Mouse (Mus musculus) C2C12 (cell line): ENCODE data around the gene Lpin2. TPM values are rescaled to one million over a fixed set of nuclear protein-coding genes. Genes with fewer than 3 reads are reported as not detected.

Source experiments
- H3K27me3 ChIP-seq: one replicate; pipeline ENCODE4 v1.6.1; 2011; ENCODE audit not compliant: control insufficient read depth, insufficient read depth, insufficient read length
- H3K36me3 ChIP-seq: one replicate; pipeline ENCODE4 v1.6.1; 2011; ENCODE audit not compliant: control insufficient read depth, insufficient read depth
- H3K4me3 ChIP-seq: one replicate; pipeline ENCODE4 v1.5.1; 2011; ENCODE audit warnings: mild to moderate bottlenecking, control low read depth; ENCODE audit not compliant: poor library complexity, insufficient read depth, severe bottlenecking
- H3K79me2 ChIP-seq: one replicate; pipeline ENCODE4 v1.6.1; 2011; ENCODE audit not compliant: control insufficient read depth, insufficient read depth
- H3K79me3 ChIP-seq: one replicate; pipeline ENCODE4 v1.6.1; 2011; ENCODE audit warnings: low read depth, control low read depth
- H3ac ChIP-seq: one replicate; pipeline ENCODE3; 2011; ENCODE audit warnings: low read depth; ENCODE audit not compliant: control insufficient read depth, insufficient read length
- CEBPB ChIP-seq: IDR thresholded peaks from one replicate; pipeline ENCODE4 v1.6.1; 2011; ENCODE audit warnings: low read depth, mild to moderate bottlenecking, control low read depth, moderate library complexity
- CTCF ChIP-seq: IDR thresholded peaks from one replicate; pipeline ENCODE4 v1.5.1; 2011; ENCODE audit not compliant: control insufficient read depth, insufficient read depth, insufficient read length
- FOSL1 ChIP-seq: IDR thresholded peaks from one replicate; pipeline ENCODE4 v1.8.0; 2011; ENCODE audit warnings: mild to moderate bottlenecking, low read length; ENCODE audit not compliant: poor library complexity, insufficient read depth, severe bottlenecking
- MAX ChIP-seq: IDR thresholded peaks from one replicate; pipeline ENCODE4 v1.6.1; 2011; ENCODE audit warnings: mild to moderate bottlenecking, control low read depth
- MYOD1 ChIP-seq: IDR thresholded peaks from one replicate; pipeline ENCODE4 v1.6.1; 2011; ENCODE audit warnings: low read depth; ENCODE audit not compliant: control insufficient read depth, insufficient read length
- MYOG ChIP-seq: IDR thresholded peaks from one replicate; pipeline ENCODE4 v1.6.1; 2011; ENCODE audit not compliant: control insufficient read depth, insufficient read length; ENCODE audit errors: extremely low read depth
- USF1 ChIP-seq: IDR thresholded peaks from one replicate; pipeline ENCODE4 v1.6.1; 2011; ENCODE audit warnings: low read depth, mild to moderate bottlenecking, control low read depth, moderate library complexity
- polyA plus RNA-seq: library from polyadenylated mRNA; unstranded; fragments of >200 nt; fragmentation: generic; extraction: Trizol; gene quantifications from one replicate; pipeline ENCODE4 v1.2.1, GENCODE M21; 2012; ENCODE audit warnings: missing spikeins

Gene Lpin2
- polyA plus RNA-seq, 1 experiment: 9.3 TPM

- no peak for TF ChIP-seq MAX
- peak; percentile 34 for TF ChIP-seq MYOD1
- peak; percentile 75 for TF ChIP-seq FOSL1
- no peak overlapping the region for H3K4me3 ChIP-seq
- peaks cover 92% of the 10 kb centered on the region for H3K79me2 ChIP-seq
- H3ac ChIP-seq: no peak overlapping the region
- peaks cover 68% of the 10 kb centered on the region for H3K79me3 ChIP-seq
- H3K27me3 ChIP-seq: no peaks in the 10 kb centered on the region
- H3K36me3 ChIP-seq: no peaks in the 10 kb centered on the region
Observed at GRCm38 (mm10) chr17:71191651-71192419, 9.5 kb downstream of the Lpin2 start.

GRCm38 (mm10) chr17:71193019-71193418 is 10.7 kb downstream of the Lpin2 start:
- H3K79me3 ChIP-seq: peaks cover 67% of the 10 kb centered on the region
- TF ChIP-seq FOSL1: no peak
- peak; percentile 59 for TF ChIP-seq CEBPB
- no peak overlapping the region for H3ac ChIP-seq
- no peaks in the 10 kb centered on the region for H3K36me3 ChIP-seq
- H3K4me3 ChIP-seq: no peak overlapping the region
- H3K79me2 ChIP-seq: peaks cover 92% of the 10 kb centered on the region
- H3K27me3 ChIP-seq: no peaks in the 10 kb centered on the region

GRCm38 (mm10) chr17:71193485-71193884 is 11.1 kb downstream of the Lpin2 start:
- no peak for TF ChIP-seq CEBPB
- no peak for TF ChIP-seq USF1
- TF ChIP-seq MYOG: no peak
- no peak for TF ChIP-seq CTCF
- no peak for TF ChIP-seq FOSL1
- TF ChIP-seq MAX: no peak
- no peak for TF ChIP-seq MYOD1
- no peak overlapping the region for H3K4me3 ChIP-seq
- H3K36me3 ChIP-seq: no peaks in the 10 kb centered on the region
- H3K79me3 ChIP-seq: peaks cover 64% of the 10 kb centered on the region
- H3K79me2 ChIP-seq: peaks cover 92% of the 10 kb centered on the region
- H3K27me3 ChIP-seq: no peaks in the 10 kb centered on the region
- H3ac ChIP-seq: no peak overlapping the region

GRCm38 (mm10) chr17:71194906-71195632 is 12.7 kb downstream of the Lpin2 start:
- TF ChIP-seq MYOG: no peak
- TF ChIP-seq CEBPB: no peak
- TF ChIP-seq CTCF: no peak
- peak; percentile 37 for TF ChIP-seq FOSL1
- TF ChIP-seq MYOD1: no peak
- no peak for TF ChIP-seq MAX
- TF ChIP-seq USF1: no peak
- Histone ChIP-seq H3ac (no peak overlapping the region), H3K79me3 (peaks cover 62% of the 10 kb centered on the region), H3K27me3 (no peaks in the 10 kb centered on the region), H3K79me2 (peaks cover 92% of the 10 kb centered on the region), H3K36me3 (no peaks in the 10 kb centered on the region), H3K4me3 (no peak overlapping the region)

- Histone ChIP-seq H3K79me2 (peaks cover 92% of the 10 kb centered on the region), H3K4me3 (no peak overlapping the region), H3K79me3 (peaks cover 61% of the 10 kb centered on the region), H3K27me3 (no peaks in the 10 kb centered on the region), H3K36me3 (no peaks in the 10 kb centered on the region), H3ac (no peak overlapping the region)
- no peak for TF ChIP-seq MAX
- no peak for TF ChIP-seq CEBPB
- TF ChIP-seq MYOD1: no peak
- no peak for TF ChIP-seq MYOG
- TF ChIP-seq USF1: no peak
- no peak for TF ChIP-seq CTCF
- TF ChIP-seq FOSL1: no peak
Observed at GRCm38 (mm10) chr17:71195633-71196391, 13.5 kb downstream of the Lpin2 start.
